Mouse (Mus musculus) limb, embryonic 13.5 days (tissue): ENCODE measurements around the gene Slc8a3. TPM values are rescaled to one million over a fixed set of nuclear protein-coding genes. Genes with fewer than 3 reads are reported as not detected.
"Not testable (repeated sequence)": the region's sequence is repeated elsewhere in the genome, so short reads cannot be mapped to it uniquely, and the experiment has no call there.

Experiments used
- ATAC-seq: fragments of 200-750 bp; cut with Nextera tagmentation; 2 replicates; pipeline ENCODE4 v1.8.0; 2017; ENCODE audit warnings: low read depth, moderate number of reproducible peaks, moderate TSS enrichment; ENCODE audit not compliant: low FRiP score
- H3K27ac ChIP-seq: fragments of 300-500 bp; sonication (generic); 2 replicates; pipeline ENCODE4 v1.5.1; 2015; ENCODE audit warnings: inconsistent platforms, mild to moderate bottlenecking, moderate library complexity
- H3K27me3 ChIP-seq: fragments of 300-500 bp; sonication (generic); 2 replicates; pipeline ENCODE4 v1.6.1; 2015; ENCODE audit warnings: mild to moderate bottlenecking, inconsistent platforms
- H3K36me3 ChIP-seq: fragments of 300-500 bp; sonication (generic); 2 replicates; pipeline ENCODE4 v1.6.1; 2015; ENCODE audit warnings: inconsistent platforms, mild to moderate bottlenecking, moderate library complexity
- H3K4me1 ChIP-seq: fragments of 300-500 bp; sonication (generic); 2 replicates; pipeline ENCODE4 v1.6.1; 2015; ENCODE audit warnings: inconsistent platforms
- H3K4me2 ChIP-seq: fragments of 300-500 bp; sonication (generic); replicated peaks from 2 replicates; pipeline ENCODE4 v1.6.1; 2015; ENCODE audit warnings: inconsistent platforms, mild to moderate bottlenecking, moderate library complexity
- H3K4me3 ChIP-seq: fragments of 300-500 bp; sonication (generic); 2 replicates; pipeline ENCODE4 v1.5.1; 2015; ENCODE audit warnings: moderate library complexity, mild to moderate bottlenecking, inconsistent platforms
- H3K9ac ChIP-seq: fragments of 300-500 bp; sonication (generic); 2 replicates; pipeline ENCODE4 v1.6.1; 2015; ENCODE audit warnings: mild to moderate bottlenecking, inconsistent platforms
- H3K9me3 ChIP-seq: fragments of 300-500 bp; sonication (generic); 2 replicates; pipeline ENCODE4 v1.6.1; 2016; ENCODE audit warnings: inconsistent platforms
- WGBS: fragments of 180-500 bp; shearing (Covaris S2); methylation state at CpG from one replicate; pipeline ENCODE4 v1.1.7; 2015; 5-methylcytosine and 5-hydroxymethylcytosine counted together
- polyA plus RNA-seq: library from polyadenylated mRNA; unstranded; fragments of >200 nt; fragmentation: Nextera tagmentation; extraction: Ambion mirVana; gene quantifications from 2 replicates; pipeline ENCODE4 v1.2.1, GENCODE M21; 2015

Gene Slc8a3
- polyA plus RNA-seq, result 1.0 and 1.5 TPM in 2 replicates

DNA sequence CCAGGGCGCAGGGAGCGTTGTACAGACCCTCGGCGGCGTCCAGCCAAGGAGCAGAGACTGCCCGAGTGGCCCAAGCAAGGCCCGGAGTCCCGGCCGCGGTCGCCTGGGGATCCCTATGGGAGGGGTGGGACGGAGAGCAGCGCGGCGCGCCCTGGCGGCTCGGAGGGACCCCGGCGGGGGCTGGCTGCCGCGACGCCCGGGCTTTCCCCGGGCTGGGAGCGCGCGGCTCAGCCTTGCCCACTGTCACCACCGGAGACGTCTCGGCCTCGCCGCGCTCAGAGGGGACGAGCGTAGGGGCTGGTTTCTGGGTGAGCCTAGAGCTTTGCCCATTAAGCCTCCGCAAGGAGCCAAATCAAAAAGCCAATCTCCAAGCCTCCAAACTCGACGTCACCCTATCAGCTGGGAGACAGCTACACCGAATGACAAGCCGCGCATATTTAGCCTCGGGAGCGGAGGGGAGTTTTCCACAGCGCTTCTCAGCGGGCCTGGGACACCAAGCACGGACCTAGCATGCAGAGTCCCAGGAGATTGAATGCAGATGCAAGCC is at the start of gene Slc8a3:
Slc8a3 (minus strand) TSS at position 306 of the 547 bp plus-strand sequence.
- peak; percentile 42 for ATAC-seq
- Histone ChIP-seq H3K27ac (no peak within 1 kb of the TSS), H3K36me3 (no peaks in the 10 kb centered on the region), H3K4me3 (peak within 1 kb of the TSS; percentile 64), H3K9me3 (no peaks in the 10 kb centered on the region), H3K27me3 (peaks cover 46% of the 10 kb centered on the region), H3K9ac (peak within 1 kb of the TSS; percentile 77), H3K4me2 (peak within 1 kb of the TSS; percentile 99), H3K4me1 (peaks cover 11% of the 10 kb centered on the region)
- under 1% methylated on average over 47 of the region's 47 CpGs for WGBS

DNA sequence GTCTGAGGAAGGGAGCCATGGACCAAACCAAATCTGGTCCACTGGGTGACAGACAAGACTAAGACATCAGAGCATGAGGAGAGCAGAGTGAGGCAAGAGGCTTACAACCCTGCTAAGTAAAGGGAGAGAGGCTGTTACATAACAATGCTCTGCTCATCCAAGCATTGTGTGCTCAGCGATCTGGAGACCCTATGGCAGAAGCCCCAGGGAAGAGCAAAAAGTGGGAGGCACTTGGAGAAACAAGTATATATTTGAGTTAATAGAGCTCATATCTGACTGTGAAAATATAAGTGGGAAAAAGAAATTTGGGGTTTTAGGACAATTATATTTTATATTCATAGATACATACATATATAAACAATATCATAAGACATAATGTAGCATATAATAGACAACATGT is 46.4 kb upstream of the Slc8a3 start, which contains the start of gene Gm4787:
Gm4787 (minus strand) TSS at position 101 of the 400 bp plus-strand sequence.
- not testable (repeated sequence) for H3K4me1 ChIP-seq, H3K36me3 ChIP-seq, ATAC-seq, H3K4me2 ChIP-seq, H3K9ac ChIP-seq, H3K27ac ChIP-seq, H3K27me3 ChIP-seq, H3K9me3 ChIP-seq, H3K4me3 ChIP-seq
- 80% methylated on average over 1 of the region's 1 CpGs for WGBS

DNA sequence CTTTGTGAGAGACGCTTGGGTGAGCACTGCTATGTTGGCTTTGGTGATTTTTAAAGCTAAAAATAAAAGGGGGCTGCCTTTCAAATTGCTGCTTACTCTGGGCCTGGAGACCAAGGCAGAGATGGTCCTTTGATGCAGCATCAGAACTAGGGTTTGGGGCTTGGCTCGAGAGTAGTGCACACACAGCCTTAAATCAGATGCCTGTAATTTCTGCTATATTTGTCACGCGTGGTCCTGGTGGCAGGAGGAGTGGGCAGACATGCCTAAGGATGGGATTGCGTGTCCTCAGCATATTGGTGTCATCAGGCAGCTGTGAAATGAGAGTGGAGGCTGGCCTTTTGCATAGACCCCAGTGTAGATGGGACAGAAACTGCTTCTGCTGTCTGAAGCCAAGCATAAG is 861 bp upstream of the Slc8a3 start:
- Histone ChIP-seq H3K9me3 (no peaks in the 10 kb centered on the region), H3K4me2 (peak overlapping the region; percentile 99)
- ATAC-seq, result no peak

DNA sequence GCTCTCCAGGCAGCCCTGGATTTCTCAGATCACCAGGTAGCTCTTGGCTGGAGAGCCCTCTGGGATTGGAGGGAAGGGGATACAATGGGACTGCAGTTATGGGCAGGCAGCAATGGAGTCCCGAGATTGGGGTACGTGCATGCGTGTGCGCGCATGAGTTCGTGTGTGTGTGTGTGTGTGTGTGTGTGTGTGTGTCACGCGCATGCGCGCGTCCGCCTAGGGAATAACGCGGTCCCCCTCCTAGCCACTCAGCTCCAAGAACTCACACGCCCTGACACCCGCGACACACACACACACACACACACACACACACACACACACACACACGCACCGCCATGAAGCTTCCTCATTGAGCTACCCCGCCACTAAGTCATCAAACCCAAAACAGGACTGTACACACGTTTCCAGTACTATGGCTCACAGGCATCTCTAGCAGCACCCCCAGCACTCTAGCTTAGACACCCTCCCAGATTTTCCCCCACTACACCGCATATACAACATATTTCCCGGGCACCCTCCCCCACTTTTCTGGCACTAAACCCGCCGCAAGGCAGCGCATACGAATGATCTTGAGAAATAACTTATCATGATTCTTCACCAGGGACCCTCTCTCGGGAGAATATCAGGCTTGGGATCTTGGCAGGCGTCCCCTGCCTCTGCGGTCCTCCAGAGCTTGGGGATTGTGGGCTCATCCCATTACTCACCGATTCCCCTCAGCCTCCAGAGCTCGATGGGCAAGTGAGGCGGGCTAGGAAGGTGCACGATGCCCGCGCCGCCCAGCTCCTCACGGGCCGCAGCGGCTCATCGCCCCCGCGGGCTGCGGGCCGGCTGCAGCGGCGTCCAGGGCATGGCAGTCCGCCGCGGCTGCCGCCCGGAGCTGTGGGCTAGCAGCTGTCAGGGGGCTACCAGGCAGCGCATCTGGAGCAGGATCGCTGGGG is 774 bp downstream of the Slc8a3 start:
- ATAC-seq, result peak; percentile 76

More for the DNA sequence above, 861 bp upstream of the Slc8a3 start:
- no peaks in the 10 kb centered on the region for H3K36me3 ChIP-seq
- peaks cover 46% of the 10 kb centered on the region for H3K27me3 ChIP-seq
- H3K27ac ChIP-seq, result no peak overlapping the region
- H3K4me1 ChIP-seq, result peaks cover 11% of the 10 kb centered on the region
- no peak overlapping the region for H3K9ac ChIP-seq
- H3K4me3 ChIP-seq, result peak overlapping the region; percentile 64
- 71% methylated on average over 5 of the region's 5 CpGs for WGBS

DNA sequence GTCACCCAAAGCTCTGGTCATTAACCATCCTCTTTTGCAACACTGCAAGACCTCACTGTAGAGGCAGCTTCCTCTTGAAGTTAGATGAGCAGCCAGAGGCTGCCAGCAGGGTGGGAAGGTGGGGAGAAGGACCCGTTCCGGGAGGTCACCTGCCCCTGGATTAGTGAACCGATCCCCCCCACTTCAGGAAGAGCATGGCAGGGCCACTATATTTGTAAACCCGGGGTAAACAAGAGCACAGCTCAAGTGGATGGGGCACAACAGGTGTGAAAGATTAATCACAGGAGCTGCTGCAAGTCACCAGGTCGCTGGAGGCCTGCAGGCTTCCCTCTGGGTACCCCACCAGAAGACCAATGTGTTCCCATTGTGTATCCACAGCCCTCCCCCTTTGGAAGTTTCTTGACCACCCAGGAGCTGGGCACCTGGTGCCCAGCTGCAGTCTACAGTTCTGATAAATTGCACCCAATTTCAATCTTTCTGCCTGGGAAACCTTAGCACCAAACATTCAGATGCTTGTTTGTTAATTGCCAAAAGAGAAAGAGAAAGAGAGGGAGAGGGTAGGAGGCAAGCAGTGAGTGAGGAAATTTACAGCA is 1.8 kb downstream of the Slc8a3 start:
- Histone ChIP-seq H3K36me3 (no peaks in the 10 kb centered on the region), H3K27me3 (peaks cover 43% of the 10 kb centered on the region), H3K4me3 (peak overlapping the region; percentile 64; the same call in 1 of the 2 replicates), H3K27ac (no peak overlapping the region), H3K9ac (no peak overlapping the region), H3K9me3 (no peaks in the 10 kb centered on the region), H3K4me1 (peaks cover 11% of the 10 kb centered on the region), H3K4me2 (peak overlapping the region; percentile 99)
- WGBS, result 23% methylated on average over 5 of the region's 5 CpGs
- ATAC-seq, result no peak; the same call in 1 of the 2 replicates

More for the DNA sequence above, 774 bp downstream of the Slc8a3 start:
- peak overlapping the region; percentile 64 for H3K4me3 ChIP-seq
- H3K36me3 ChIP-seq, result no peaks in the 10 kb centered on the region
- peak overlapping the region; percentile 77 for H3K9ac ChIP-seq
- peaks cover 46% of the 10 kb centered on the region for H3K27me3 ChIP-seq
- H3K27ac ChIP-seq, result no peak overlapping the region
- H3K9me3 ChIP-seq, result no peaks in the 10 kb centered on the region
- under 1% methylated on average over 48 of the region's 54 CpGs for WGBS
- H3K4me1 ChIP-seq, result peaks cover 11% of the 10 kb centered on the region
- H3K4me2 ChIP-seq, result peak overlapping the region; percentile 99

DNA sequence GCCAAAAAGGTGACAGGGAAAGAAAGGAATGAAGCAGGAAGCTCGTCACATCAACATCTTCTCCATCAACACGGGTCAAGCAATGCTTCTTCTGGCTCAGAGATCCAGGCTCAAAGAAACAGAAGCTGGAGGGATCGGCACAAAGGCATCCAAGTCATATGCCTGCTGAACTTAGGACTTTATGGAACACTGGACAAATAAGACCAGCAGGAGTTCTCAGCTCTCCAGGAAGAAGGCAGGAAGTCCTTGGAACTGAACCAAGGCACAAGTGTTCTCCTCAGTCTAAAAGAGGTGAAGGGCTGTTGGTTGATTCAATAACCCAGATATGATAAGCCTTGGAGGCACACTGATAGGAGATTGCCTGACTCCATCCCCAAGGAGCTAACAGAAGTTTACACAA is 8.0 kb downstream of the Slc8a3 start:
- Histone ChIP-seq H3K27ac (no peak overlapping the region), H3K4me1 (peaks cover 6% of the 10 kb centered on the region; the same call in 1 of the 2 replicates), H3K4me3 (no peak overlapping the region), H3K36me3 (no peaks in the 10 kb centered on the region), H3K9ac (no peak overlapping the region), H3K4me2 (no peak overlapping the region), H3K9me3 (no peaks in the 10 kb centered on the region), H3K27me3 (no peaks in the 10 kb centered on the region)
- WGBS, result 84% methylated on average over 3 of the region's 3 CpGs
- ATAC-seq, result no peak

DNA sequence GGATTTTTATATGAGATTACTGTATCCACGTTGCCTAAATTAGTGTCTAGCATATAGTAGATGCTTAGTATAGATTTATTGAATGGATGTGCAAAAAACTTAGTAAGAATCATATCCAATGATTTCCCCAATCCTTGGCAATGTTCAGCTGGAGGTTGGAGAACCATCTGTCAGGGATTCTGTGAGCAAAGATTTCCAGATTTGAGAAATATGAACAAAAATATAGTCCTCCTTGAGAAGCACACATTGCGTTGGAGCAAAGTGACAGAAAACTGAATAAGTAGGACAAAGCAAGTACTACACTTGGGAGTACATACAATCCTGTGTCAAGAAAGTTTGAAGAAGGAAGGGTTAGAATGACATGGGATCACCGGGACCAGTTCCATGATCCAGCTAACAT is 8.9 kb downstream of the Slc8a3 start:
- H3K9ac ChIP-seq, result no peak overlapping the region
- no peaks in the 10 kb centered on the region for H3K36me3 ChIP-seq
- H3K4me2 ChIP-seq, result no peak overlapping the region
- no peak overlapping the region for H3K4me3 ChIP-seq
- 90% methylated on average over 3 of the region's 3 CpGs for WGBS
- no peak overlapping the region for H3K27ac ChIP-seq
- no peaks in the 10 kb centered on the region for H3K9me3 ChIP-seq
- H3K4me1 ChIP-seq, result peaks cover 6% of the 10 kb centered on the region; the same call in 1 of the 2 replicates
- no peak for ATAC-seq
- no peaks in the 10 kb centered on the region for H3K27me3 ChIP-seq

DNA sequence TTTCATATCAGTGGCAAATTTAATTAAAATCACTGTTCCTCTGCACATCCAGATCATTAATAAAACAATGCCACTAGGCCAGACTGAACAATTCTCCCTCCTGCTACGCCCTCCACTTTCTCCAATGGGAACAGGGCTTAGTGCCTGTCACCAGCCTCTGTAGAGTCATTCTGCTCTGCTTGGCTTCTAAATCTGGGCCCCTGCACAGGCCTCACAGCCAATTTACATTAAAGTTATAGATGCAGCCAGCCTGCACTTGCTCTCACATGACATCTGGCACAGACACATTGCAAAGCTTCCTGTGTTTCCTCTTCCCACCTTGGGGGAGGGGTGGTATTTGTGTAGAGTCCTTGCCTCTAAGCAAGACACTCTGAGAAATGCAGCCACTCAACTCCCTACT is 12.0 kb downstream of the Slc8a3 start:
- Histone ChIP-seq H3K4me1 (peaks cover 6% of the 10 kb centered on the region; the same call in 1 of the 2 replicates), H3K9me3 (no peaks in the 10 kb centered on the region), H3K27ac (no peak overlapping the region), H3K27me3 (no peaks in the 10 kb centered on the region), H3K4me2 (no peak overlapping the region), H3K4me3 (no peak overlapping the region), H3K9ac (no peak overlapping the region), H3K36me3 (no peaks in the 10 kb centered on the region)
- no peak for ATAC-seq
- WGBS, result 77% methylated on average over 1 of the region's 1 CpGs

DNA sequence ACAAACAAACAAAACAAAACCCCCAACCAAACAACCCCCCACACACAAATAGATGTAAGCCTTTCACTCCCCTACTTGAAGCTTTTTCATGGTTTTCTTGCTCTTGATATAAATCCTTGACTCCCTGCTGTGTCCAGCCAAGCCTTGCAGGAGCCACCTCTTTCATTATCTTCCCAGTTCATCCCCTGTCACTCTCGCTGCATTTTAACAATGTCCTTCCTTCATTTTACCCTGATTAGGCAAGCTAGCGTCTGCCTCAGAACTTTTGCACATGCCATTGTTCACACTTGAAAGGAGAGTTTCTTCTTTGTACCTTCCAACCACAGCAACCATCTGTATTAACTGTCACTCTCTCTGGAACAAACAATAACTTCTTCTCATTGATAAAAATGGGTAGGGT is 15.2 kb downstream of the Slc8a3 start:
- Histone ChIP-seq H3K36me3 (no peaks in the 10 kb centered on the region), H3K9me3 (no peaks in the 10 kb centered on the region), H3K4me3 (no peak overlapping the region), H3K9ac (no peak overlapping the region), H3K4me1 (peaks cover 6% of the 10 kb centered on the region; the same call in 1 of the 2 replicates), H3K4me2 (no peak overlapping the region), H3K27me3 (no peaks in the 10 kb centered on the region), H3K27ac (no peak overlapping the region)
- no peak for ATAC-seq
- WGBS, result 55% methylated on average over 2 of the region's 2 CpGs

DNA sequence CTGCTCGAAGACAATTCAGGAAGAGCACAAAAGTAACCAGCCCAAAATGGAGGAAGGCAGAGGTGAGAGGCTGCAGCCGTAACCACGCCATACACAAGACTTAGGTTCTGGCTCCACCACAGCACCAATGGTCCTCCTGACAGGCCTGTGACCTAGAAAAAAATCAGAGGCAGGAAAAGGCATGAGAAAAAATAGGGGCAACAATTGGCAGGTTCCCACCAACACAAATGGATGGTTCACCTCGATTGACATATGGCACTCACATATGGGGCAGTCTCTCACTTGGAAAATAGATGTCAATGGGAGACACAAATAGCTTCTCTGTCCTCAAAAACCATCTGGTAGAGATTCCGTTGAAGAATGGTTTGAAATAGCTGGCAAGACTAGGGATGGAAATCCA is 17.0 kb downstream of the Slc8a3 start:
- ATAC-seq, result no peak
- 89% methylated on average over 5 of the region's 5 CpGs for WGBS
- no peaks in the 10 kb centered on the region for H3K9me3 ChIP-seq
- H3K4me1 ChIP-seq, result peaks cover under 1% of the 10 kb centered on the region; the same call in 1 of the 2 replicates
- H3K27me3 ChIP-seq, result no peaks in the 10 kb centered on the region
- H3K4me3 ChIP-seq, result no peak overlapping the region
- no peak overlapping the region for H3K27ac ChIP-seq
- no peak overlapping the region for H3K4me2 ChIP-seq
- no peaks in the 10 kb centered on the region for H3K36me3 ChIP-seq
- no peak overlapping the region for H3K9ac ChIP-seq

DNA sequence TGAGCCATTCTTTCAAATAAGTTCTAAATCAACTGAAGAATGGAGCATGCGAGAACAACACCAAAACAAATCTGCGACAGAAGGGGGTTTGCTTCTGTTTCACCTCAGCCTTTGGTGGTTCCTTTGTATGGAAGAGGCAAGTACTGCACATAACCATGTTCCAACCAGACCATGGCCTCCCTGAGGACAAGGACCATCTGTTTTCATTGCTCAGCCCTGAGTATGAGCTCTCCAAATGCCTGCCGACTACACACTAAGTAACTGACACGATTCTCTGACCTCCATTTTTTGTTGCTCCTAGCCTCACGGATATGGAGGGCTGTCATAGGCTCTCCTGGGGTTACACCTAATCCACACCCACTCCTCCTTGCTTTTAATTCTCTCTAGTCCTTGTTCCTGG is 29.4 kb downstream of the Slc8a3 start:
- 82% methylated on average over 5 of the region's 5 CpGs for WGBS

DNA sequence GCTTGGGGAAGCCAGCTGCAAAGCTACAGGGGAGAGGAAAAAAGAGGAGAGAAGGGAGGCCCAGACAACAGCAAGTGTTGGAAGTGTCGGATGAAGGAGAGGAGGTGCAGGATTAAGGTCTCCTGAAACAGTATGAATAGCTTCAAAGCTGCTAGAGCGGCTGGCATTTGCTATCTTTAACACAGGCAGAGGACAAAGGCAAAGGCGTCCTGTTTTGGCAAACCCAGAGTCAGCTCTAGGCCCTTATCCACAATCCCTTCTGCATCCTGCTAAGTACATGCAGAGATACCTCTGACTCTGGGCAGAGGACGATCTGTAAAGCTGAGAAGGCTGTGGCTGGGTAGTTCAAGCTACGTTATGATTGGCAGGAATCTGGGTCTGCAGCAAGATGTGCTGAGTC is 38.4 kb downstream of the Slc8a3 start:
- Histone ChIP-seq H3K27me3 (no peaks in the 10 kb centered on the region), H3K36me3 (no peaks in the 10 kb centered on the region), H3K4me3 (no peak overlapping the region), H3K9me3 (no peaks in the 10 kb centered on the region), H3K27ac (no peak overlapping the region), H3K9ac (no peak overlapping the region), H3K4me2 (no peak overlapping the region), H3K4me1 (no peaks in the 10 kb centered on the region)
- ATAC-seq, result no peak
- 48% methylated on average over 5 of the region's 5 CpGs for WGBS

More for the DNA sequence above, 29.4 kb downstream of the Slc8a3 start:
- Histone ChIP-seq H3K36me3 (no peaks in the 10 kb centered on the region), H3K27me3 (no peaks in the 10 kb centered on the region), H3K4me2 (no peak overlapping the region), H3K27ac (no peak overlapping the region), H3K4me3 (no peak overlapping the region), H3K9ac (no peak overlapping the region), H3K4me1 (no peaks in the 10 kb centered on the region), H3K9me3 (no peaks in the 10 kb centered on the region)
- ATAC-seq, result no peak
